Mouse (Mus musculus): ENCODE results near the gene Hadh. TPM values are rescaled to one million over a fixed set of nuclear protein-coding genes. Genes with fewer than 3 reads are reported as not detected.

Hadh gene
- polyA plus RNA-seq, 1 experiment: 70.7 TPM

DNA sequence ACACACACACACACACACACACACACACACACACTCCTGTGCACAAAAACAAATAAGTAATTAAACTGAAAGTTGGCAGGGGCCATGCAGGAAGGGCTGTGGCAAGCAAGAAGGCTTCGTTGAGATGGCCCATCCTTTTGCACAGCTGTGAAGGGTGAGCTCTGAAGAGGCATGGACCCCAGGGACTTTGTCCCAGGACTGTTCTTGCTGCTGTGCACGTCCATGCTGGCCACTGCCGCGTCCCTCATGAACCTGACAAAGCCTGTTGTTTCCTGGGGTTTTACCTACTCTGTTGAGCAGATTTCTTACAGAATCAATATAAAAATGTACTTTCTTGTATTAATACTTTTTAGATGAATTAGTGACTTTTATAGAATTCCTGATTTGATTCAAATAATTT lies 20.0 kb upstream of the Hadh start:
- H3K36me3 ChIP-seq (ENCODE audit: control insufficient read depth, insufficient read depth): no peaks in the 10 kb centered on the region
- no peaks in the 10 kb centered on the region for H3K79me2 ChIP-seq (ENCODE audit: control insufficient read depth, insufficient read depth)
- no peaks in the 10 kb centered on the region for H3K27me3 ChIP-seq (ENCODE audit: control insufficient read depth, insufficient read depth, insufficient read length)
- no peak for TF ChIP-seq MAX (IDR thresholded peaks at IDR 0.05; ENCODE audit: low read depth)
- TF ChIP-seq USF1 (IDR thresholded peaks at IDR 0.05; ENCODE audit: low read depth): no peak
- TF ChIP-seq MYOG (IDR thresholded peaks at IDR 0.05; ENCODE audit: control insufficient read depth in 1 of 3, insufficient read depth in 1 of 3, insufficient read length in 2 of 3, low read depth in 2 of 3): no peak
- TF ChIP-seq E2F4 (IDR thresholded peaks at IDR 0.05; ENCODE audit: insufficient read depth): no peak
- no peak for TF ChIP-seq MYOD1 (IDR thresholded peaks at IDR 0.05; ENCODE audit: control insufficient read depth in 1 of 3, insufficient read length in 2 of 3, low read depth in 2 of 3)
- no peak for TF ChIP-seq TCF3 (IDR thresholded peaks at IDR 0.05; ENCODE audit: insufficient read length, low read depth)
- TF ChIP-seq POLR2AphosphoS2 (IDR thresholded peaks at IDR 0.05; ENCODE audit: insufficient read length, low read depth): no peak
- no peak for TF ChIP-seq REST (IDR thresholded peaks at IDR 0.05; ENCODE audit: insufficient read depth, insufficient read length)
- no peak for TF ChIP-seq TCF12 (IDR thresholded peaks at IDR 0.05; ENCODE audit: insufficient read depth, poor library complexity, severe bottlenecking)
- H3ac ChIP-seq (ENCODE audit: control insufficient read depth, insufficient read length): no peak overlapping the region
- no peak overlapping the region for H3K4me3 ChIP-seq
- no peak overlapping the region for H3K4me2 ChIP-seq (ENCODE audit: low read depth)

GRCm38 (mm10) chr3:131274151-131274550 lies 2.2 kb upstream of the Hadh start:
- Histone ChIP-seq H3K79me2 (ENCODE audit: control insufficient read depth, insufficient read depth) (no peaks in the 10 kb centered on the region), H3ac (ENCODE audit: control insufficient read depth, insufficient read length) (no peak overlapping the region)
- no peak for TF ChIP-seq MYOD1 (IDR thresholded peaks at IDR 0.05; ENCODE audit: control insufficient read depth in 1 of 3, insufficient read length in 2 of 3, low read depth in 2 of 3)
- TF ChIP-seq E2F4 (IDR thresholded peaks at IDR 0.05; ENCODE audit: insufficient read depth): no peak
- TF ChIP-seq TCF12 (IDR thresholded peaks at IDR 0.05; ENCODE audit: insufficient read depth, poor library complexity, severe bottlenecking): no peak
- no peak for TF ChIP-seq USF1 (IDR thresholded peaks at IDR 0.05; ENCODE audit: low read depth)

GRCm38 (mm10) chr3:131272374-131273100 lies 636 bp upstream of the Hadh start:
- peak overlapping the region; percentile 48 for H3K4me3 ChIP-seq
- no peaks in the 10 kb centered on the region for H3K27me3 ChIP-seq (ENCODE audit: control insufficient read depth, insufficient read depth, insufficient read length)

More at GRCm38 (mm10) chr3:131274151-131274550, 2.2 kb upstream of the Hadh start:
- no peaks in the 10 kb centered on the region for H3K36me3 ChIP-seq (ENCODE audit: control insufficient read depth, insufficient read depth)
- H3K4me2 ChIP-seq (ENCODE audit: low read depth): no peak overlapping the region
- H3K4me3 ChIP-seq: no peak overlapping the region
- no peaks in the 10 kb centered on the region for H3K27me3 ChIP-seq (ENCODE audit: control insufficient read depth, insufficient read depth, insufficient read length)

GRCm38 (mm10) chr3:131271157-131271556 lies 744 bp downstream of the Hadh start:
- peak overlapping the region; percentile 41 for H3ac ChIP-seq (ENCODE audit: control insufficient read depth, insufficient read length)
- no peaks in the 10 kb centered on the region for H3K79me2 ChIP-seq (ENCODE audit: control insufficient read depth, insufficient read depth)
- H3K27me3 ChIP-seq (ENCODE audit: control insufficient read depth, insufficient read depth, insufficient read length): no peaks in the 10 kb centered on the region
- H3K36me3 ChIP-seq (ENCODE audit: control insufficient read depth, insufficient read depth): no peaks in the 10 kb centered on the region
- peak overlapping the region; percentile 48 for H3K4me3 ChIP-seq
- H3K4me2 ChIP-seq (ENCODE audit: low read depth): peak overlapping the region; percentile 91
- TF ChIP-seq MYOG (IDR thresholded peaks at IDR 0.05; ENCODE audit: control insufficient read depth in 1 of 3, insufficient read depth in 1 of 3, insufficient read length in 2 of 3, low read depth in 2 of 3) (no peak), MYOD1 (IDR thresholded peaks at IDR 0.05; ENCODE audit: control insufficient read depth in 1 of 3, insufficient read length in 2 of 3, low read depth in 2 of 3) (no peak), POLR2A (IDR thresholded peaks at IDR 0.05; ENCODE audit: insufficient read length, low read depth) (no peak), TCF12 (IDR thresholded peaks at IDR 0.05; ENCODE audit: insufficient read depth, poor library complexity, severe bottlenecking) (no peak), CEBPB (IDR thresholded peaks at IDR 0.05; ENCODE audit: insufficient read depth, poor library complexity, severe bottlenecking) (no peak), MAX (IDR thresholded peaks at IDR 0.05; ENCODE audit: low read depth) (no peak), TCF3 (IDR thresholded peaks at IDR 0.05; ENCODE audit: insufficient read length, low read depth) (no peak), POLR2AphosphoS2 (IDR thresholded peaks at IDR 0.05; ENCODE audit: insufficient read length, low read depth) (no peak), E2F4 (IDR thresholded peaks at IDR 0.05; ENCODE audit: insufficient read depth) (no peak), USF1 (IDR thresholded peaks at IDR 0.05; ENCODE audit: low read depth) (no peak), SRF (IDR thresholded peaks at IDR 0.05; ENCODE audit: control insufficient read depth, insufficient read length, low read depth) (no peak), REST (IDR thresholded peaks at IDR 0.05; ENCODE audit: insufficient read depth, insufficient read length) (no peak)

More at GRCm38 (mm10) chr3:131272374-131273100, 636 bp upstream of the Hadh start:
- Histone ChIP-seq H3K79me2 (ENCODE audit: control insufficient read depth, insufficient read depth) (no peaks in the 10 kb centered on the region), H3K4me2 (ENCODE audit: low read depth) (peak overlapping the region; percentile 92), H3ac (ENCODE audit: control insufficient read depth, insufficient read length) (peak overlapping the region; percentile 41), H3K36me3 (ENCODE audit: control insufficient read depth, insufficient read depth) (no peaks in the 10 kb centered on the region)
- TF ChIP-seq REST (IDR thresholded peaks at IDR 0.05; ENCODE audit: insufficient read depth, insufficient read length): no peak
- TF ChIP-seq CEBPB (IDR thresholded peaks at IDR 0.05; ENCODE audit: insufficient read depth, poor library complexity, severe bottlenecking): no peak
- TF ChIP-seq SRF (IDR thresholded peaks at IDR 0.05; ENCODE audit: control insufficient read depth, insufficient read length, low read depth): no peak
- TF ChIP-seq E2F4 (IDR thresholded peaks at IDR 0.05; ENCODE audit: insufficient read depth): no peak
- TF ChIP-seq TCF12 (IDR thresholded peaks at IDR 0.05; ENCODE audit: insufficient read depth, poor library complexity, severe bottlenecking): no peak
- TF ChIP-seq MAX (IDR thresholded peaks at IDR 0.05; ENCODE audit: low read depth): no peak
- no peak for TF ChIP-seq MYOD1 (IDR thresholded peaks at IDR 0.05; ENCODE audit: control insufficient read depth in 1 of 3, insufficient read length in 2 of 3, low read depth in 2 of 3)
- TF ChIP-seq MYOG (IDR thresholded peaks at IDR 0.05; ENCODE audit: control insufficient read depth in 1 of 3, insufficient read depth in 1 of 3, insufficient read length in 2 of 3, low read depth in 2 of 3): no peak
- TF ChIP-seq USF1 (IDR thresholded peaks at IDR 0.05; ENCODE audit: low read depth): no peak
- TF ChIP-seq TCF3 (IDR thresholded peaks at IDR 0.05; ENCODE audit: insufficient read length, low read depth): no peak
- TF ChIP-seq POLR2AphosphoS2 (IDR thresholded peaks at IDR 0.05; ENCODE audit: insufficient read length, low read depth): no peak
- TF ChIP-seq POLR2A (IDR thresholded peaks at IDR 0.05; ENCODE audit: insufficient read length, low read depth): no peak

Data from myocyte (in vitro differentiated cells).